Mouse (Mus musculus): ENCODE measurements at regions not wholly inside any gene's neighbourhood (a gene's known extent, or its start where the extent isn't known, plus 50 kb on each side); places are given as distances from the start of the nearest gene placed in this dataset.

DNA sequence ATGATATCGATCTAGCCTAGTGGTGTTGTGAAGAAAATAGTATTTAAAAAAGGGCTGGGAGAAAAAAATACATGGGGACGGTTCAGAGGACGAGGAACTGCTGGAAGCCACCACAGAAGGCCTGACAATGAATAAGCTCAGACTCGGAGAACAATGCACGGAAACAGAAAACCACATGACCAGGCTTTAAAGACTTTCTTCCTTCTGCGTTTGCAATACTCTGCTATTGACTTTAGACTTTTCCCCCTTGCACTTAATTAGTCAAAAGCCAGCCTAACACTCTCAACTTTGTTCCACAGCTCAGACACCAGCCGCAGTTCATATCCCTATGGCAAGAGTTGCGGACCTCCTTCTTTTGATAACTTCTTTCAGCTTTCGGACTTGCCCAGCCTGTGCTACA is 154.0 kb downstream of the Hibadh start:
- no peak for DNase-seq

DNA sequence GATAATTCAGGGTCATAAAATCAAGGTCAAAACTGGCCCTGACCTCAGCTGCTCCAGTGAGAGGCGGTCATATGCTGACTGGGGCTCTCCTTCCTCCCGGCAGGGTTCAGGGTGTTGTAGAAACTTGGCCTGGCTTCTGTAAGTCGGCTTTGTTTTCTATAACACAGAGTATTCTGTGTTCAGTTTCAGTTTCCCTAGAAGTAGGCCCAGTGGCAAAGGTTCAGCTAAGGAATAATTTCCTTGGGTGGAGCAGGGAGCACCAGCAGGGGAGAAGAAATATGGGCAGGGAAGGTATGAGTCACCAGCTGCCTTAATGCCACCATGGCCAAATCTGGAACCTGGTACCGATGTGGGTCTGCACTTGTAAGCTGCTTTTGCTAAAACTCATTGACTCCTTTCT is 153.5 kb downstream of the Hibadh start:
- DNase-seq, result peak; percentile 29 to 36

DNA sequence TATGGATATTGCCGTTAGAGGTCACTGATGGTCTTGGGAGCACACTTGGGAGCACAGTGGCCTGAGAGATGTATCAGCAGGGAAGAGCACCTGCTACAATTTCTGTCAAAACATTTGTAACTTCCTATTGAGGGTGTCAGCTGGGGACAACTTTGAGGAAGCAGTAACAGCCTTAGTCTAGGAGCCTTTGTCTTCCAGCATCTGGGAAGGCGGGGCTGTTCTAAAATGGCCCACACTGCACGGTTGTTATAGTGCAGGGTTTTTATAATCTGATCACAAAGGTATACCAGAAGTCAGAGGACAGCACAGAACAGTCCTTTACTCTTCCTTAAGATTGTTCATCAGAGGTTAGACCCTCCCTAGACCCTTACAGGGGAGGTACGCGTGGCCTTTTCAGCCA is 152.3 kb downstream of the Hibadh start:
- DNase-seq, result no peak

DNA sequence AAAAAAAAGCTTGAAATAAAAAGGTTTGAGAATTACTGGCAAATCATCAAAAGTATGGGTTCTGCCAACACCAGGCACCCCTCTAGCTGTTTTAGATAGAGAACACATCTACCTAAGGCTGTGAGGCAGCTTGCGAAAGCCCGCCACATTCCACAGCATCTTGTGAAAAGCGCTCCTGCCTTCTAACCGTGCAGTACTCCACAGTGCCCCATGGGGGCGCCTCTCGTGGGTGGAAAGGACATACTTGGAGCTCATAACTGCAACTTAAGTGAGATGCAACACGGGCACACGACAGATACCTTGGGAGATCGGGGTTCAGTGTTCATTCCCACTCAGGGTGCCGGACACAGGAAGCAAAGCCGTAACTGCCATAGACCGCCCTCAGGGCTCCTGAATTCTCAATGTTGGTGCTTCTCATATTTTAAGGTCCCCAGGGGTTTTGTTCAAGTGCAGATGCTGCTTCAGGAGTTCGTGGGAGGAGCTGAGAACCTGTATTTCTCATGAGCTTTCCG is 149.9 kb downstream of the Hibadh start:
- DNase-seq, result no peak

DNA sequence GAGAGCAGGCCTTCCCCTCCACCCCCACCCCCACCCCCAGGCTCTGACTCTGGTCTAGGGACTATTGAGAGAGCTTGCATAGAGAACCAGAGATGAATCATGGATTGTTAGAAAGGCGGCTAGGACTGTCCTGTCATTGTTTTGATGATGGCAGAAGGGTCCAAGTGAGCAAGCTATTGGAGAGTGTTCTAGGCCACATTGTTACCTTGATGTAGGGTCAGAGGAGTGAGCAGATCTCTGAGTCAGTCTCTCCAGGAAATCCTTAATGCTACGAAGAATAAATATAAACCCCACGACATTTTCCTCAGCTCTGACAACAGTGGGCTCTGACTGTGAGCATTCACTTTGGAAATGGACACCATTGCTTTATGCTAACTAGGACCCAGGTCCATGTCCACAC is 144.9 kb downstream of the Hibadh start:
- DNase-seq, result no peak

DNA sequence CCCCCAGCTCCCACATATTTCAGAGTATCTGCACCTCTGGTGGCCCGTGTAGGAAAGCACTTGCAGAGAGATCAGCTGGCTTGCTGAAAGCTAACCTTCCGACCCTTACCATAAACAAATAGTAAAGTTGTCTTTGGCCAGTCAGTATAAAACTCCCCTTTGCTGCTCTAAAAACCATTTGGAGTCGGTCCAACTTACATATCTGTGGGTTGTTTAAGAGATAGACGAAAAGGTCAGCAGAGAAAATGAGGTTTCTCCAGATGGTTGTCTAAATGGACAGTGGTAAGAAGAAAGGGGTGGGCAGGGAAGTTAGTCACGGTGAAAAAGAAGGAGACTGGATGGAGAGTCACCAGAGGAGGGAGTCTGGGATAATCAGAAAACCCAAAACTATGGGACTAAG is 144.3 kb downstream of the Hibadh start:
- no peak for DNase-seq
